Mouse (Mus musculus): ENCODE data around the gene Plekha6.

Plekha6 gene

DNA sequence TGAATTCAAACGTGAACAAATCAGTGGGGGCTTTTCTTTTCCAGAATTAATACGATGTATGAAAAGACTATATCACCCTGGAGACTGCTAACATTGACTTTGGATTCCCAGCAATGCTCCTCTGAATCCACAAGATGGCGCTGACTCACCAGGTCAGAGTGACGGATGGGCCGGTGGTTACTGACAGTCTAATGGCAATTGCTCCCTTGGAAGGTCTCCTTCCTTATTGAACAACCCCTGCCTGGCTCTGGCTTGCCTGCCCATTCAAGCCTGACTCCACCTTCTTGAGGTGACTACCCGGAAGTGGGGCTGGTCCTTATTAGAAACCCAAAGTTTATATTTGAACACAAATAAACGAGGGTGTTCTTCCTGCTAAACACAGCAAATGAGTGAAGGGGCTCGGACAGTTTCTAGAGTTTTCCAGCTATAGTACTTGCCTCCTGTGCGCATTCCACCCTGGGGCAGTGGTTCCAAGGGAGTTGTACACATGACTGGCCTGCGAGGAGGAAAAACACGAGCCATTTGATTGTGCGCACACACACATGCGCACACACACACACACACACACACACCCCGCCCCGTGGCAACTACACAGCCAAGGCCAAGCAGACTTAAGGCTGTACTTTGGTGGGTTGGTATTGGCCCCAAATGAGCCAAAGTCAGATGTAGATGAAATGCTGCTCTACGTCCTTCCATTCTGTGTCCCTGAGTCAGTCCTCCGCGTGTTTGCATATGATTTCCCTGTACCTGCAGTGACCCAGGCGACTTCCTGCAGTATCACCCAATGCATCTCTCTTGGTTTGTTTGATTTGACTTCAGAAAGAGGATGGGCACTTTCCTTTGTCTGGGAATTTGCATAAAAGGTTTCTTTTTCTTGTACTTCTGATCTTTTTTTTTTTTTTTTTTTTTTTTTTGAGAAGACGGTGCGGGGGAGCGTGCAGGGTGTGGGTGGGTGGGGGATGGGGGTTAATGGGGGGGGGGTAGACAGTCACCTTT, 17.7 kb upstream of the Plekha6 start:
- peak; percentile 88 for DNase-seq (ENCODE audit: low read depth, low spot score)

DNA sequence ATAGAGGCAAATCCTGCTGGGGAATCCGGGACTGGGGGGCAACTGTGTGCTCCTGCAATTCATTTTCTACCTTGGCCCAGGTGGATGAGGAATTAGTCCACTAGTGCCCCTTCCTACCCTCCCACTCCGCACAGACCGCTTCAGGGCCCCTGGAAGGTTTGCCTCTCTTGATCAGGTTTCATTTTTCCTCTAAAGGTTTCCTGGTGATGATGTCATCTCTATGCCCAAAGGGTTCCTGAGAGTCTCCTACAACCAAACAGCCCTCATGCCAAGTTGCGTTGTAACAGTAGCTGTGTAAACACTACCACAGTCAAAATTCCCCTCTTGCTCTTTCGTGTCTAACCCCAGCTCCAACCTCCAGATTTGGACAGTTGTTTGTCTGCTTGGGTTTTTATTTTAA, 16.7 kb upstream of the Plekha6 start:
- no peak for DNase-seq (ENCODE audit: low read depth, low spot score)

DNA sequence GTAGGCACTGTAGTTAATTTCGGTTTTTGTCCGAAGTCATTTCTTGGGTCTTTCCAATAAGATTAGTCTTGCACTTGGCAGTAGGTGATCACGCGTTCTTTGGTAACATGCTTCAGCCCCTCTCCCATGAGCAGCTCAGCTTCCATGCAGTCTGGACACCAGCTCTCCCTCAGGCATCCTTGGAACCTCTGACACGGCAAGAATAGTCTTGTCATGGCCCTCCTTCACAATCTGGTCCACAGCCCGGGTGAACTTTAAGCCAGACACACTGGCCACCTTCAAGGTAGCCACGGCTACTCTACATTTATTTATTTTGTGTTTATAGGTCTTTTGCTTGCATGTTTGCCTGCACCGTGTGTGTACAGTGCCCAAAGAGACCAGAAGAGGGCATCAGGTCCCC, 15.9 kb upstream of the Plekha6 start:
- DNase-seq (ENCODE audit: low read depth, low spot score) = no peak

DNA sequence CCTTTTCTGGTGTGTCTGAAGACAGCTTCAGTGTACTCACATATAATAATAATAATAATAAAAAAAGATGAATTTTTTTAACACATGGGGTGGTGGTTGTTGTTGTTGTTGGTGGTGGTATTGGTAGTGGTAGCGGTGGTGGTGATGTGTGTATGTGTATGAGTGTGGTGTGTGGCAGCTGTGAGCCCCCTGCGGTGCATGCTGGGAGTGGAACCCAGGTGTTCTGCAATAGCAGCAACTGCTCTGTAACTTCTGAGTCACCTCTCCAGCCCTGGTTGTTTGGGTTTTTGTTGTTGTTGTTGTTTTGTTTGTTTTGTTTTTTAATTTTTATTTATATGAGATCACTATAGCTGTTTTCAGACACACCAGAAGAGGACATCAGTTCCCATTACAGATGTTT, 13.5 kb upstream of the Plekha6 start:
- DNase-seq (ENCODE audit: low read depth, low spot score) = no peak

DNA sequence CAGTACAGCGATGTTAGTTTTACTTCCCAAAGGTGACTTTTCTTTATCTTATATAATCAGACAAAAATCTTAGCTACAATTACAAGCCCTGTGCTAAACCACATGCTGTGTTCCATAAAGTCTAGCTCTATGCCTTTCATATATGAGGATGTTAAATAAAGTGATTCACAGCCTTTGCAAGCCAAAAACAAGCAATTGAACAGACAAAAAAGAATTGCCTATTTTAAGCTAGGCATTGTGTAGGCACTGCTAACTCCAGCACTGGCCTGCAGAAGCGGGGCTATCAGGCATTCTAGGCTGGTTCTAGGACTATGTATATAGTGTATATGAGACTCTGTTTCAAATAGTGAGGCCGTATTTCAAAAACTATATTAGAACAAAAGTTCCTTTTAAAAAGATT, 11.8 kb upstream of the Plekha6 start:
- DNase-seq (ENCODE audit: low read depth, low spot score) = no peak

DNA sequence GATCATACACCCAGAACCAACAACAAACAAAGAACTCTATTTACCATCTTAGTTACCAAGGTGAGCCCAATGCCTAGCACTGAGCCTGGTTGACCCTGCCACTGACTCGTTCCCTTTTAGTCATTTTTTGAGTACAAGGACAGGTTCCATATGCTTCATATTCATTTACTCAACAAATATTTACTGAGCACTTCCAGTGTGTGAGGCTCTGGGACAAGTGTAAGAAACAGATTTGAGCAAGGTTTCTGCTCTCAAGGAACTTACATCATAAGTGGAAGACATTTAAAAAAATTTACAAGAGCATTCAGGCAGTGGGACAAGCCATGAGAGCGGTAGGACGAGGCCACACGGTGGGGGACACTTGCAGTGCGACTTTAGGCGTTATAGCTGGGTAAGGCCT, 8.7 kb upstream of the Plekha6 start:
- no peak for DNase-seq (ENCODE audit: low read depth, low spot score)

DNA sequence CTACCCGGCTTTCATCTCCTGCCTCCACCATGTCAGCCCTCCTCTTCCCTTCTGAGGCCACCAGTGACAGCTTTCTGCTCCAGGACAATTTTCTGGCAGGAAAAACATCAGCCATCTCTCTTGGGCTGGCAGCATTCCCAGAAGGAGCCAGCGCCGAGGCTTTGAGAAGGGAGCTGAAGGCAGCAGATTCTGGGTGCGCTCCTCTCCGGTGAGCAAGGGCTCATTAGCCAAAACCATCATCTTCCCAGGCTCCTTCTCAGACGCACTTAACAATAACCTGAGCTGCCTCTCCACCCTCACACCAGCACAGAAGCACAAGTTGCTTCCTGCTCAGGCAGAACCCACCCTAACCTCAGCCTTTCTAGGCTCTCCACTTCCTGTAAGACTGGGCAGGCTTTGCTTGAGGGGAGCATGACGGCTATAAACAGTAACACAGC, 4.9 kb upstream of the Plekha6 start:
- DNase-seq (ENCODE audit: low read depth, low spot score) = no peak

DNA sequence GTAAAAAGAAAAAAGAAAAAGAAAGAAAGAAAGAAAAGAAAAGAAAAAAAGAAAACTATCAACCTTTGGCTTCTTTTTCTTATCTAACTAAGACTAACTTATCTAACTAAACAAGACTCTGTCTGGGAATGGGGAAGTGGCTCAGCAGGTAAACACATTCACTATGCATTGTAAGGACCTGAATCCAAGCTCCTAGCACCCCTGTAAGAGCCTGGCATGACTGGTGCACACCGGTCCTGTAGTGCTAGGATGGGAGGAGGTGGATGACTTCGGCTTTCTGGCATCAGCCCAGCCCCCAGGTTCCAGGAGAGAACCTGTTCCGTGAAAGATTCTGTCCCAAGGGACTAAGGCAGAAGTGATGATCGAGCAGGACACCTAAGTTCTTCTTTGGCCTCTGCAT, 2.5 kb upstream of the Plekha6 start:
- no peak for DNase-seq (ENCODE audit: low read depth, low spot score)

DNA sequence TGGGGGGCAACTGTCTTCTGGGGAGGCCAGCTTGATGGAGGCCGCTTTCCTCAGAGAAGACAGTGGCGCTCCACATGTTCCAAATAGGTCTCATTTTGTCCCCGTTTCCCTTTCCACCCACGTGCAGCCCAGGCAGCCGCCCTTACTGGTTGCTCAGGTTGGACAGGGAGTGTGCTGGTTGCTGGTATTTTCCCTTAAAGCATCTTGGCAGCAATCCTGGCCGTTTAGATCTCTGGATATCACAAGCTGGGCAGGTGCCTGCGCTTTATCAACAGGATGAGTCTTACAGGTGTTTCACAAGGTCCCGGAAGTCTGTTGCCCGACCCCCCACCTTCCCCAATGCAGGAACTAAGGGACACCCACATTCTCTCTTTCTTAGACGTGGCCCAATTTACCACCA, 2.0 kb upstream of the Plekha6 start:
- no peak for DNase-seq (ENCODE audit: low read depth, low spot score)

DNA sequence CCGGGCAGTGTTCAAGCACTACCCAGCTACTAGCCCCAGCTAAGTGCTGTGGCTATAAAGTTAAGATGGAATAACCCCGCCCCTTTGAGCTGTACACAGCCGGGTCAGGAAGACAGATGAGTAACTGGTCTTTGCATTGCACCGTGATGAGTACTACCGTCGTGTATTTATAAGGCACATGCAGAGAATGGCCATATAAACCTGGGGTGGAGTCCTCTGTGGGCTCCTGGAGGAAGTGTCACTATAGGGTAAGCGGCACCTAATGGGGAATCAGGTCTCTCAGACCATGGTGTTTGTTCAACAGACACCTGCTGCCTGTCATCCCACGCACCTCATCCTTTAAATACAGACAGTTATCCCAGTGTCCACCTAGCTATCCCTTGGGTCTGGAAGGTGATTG, 1.0 kb upstream of the Plekha6 start:
- DNase-seq (ENCODE audit: low read depth, low spot score) = no peak

DNA sequence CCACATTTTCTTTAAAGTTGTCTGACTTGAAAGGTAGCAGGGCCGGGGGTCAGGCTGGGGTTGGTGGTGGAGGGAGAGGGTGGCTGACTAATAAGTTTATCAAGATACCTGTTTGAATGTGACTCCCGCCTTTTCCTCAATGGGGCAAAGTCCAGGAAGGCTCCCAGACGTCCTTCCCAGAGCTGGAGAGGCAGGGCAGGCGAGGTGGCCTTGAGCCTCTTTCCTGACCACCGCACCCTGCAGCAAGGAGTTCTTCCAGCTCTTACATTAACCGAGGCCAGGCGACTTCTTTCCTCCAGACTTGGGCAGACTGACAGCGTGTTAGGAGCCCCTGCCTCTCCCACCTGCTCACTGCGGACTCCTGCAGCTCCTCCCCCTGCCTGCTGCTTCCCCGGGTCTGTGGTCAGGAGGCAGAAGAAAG, 591 bp downstream of the Plekha6 start:
- peak; percentile 53 for DNase-seq (ENCODE audit: low read depth, low spot score)

DNA sequence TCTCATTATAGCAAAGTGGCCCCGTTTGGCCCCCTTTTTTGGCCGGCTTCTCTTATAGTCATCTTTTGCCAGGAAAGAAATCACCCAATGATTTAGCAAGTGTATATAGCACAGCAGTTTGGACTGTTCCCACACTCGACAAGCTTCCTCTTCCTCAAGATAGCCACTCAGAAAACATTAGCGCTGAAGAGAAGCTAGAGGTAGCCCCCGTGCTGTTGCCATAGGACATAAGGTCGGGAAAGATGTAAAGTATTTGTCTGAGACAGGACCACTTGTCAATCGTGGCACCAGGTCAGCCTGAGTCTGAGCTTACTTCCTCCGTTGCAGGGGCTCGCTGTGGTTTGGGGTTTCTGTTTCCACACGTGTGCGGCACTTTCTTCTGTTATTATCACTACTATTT, 1.1 kb downstream of the Plekha6 start:
- DNase-seq (ENCODE audit: low read depth, low spot score) = no peak

DNA sequence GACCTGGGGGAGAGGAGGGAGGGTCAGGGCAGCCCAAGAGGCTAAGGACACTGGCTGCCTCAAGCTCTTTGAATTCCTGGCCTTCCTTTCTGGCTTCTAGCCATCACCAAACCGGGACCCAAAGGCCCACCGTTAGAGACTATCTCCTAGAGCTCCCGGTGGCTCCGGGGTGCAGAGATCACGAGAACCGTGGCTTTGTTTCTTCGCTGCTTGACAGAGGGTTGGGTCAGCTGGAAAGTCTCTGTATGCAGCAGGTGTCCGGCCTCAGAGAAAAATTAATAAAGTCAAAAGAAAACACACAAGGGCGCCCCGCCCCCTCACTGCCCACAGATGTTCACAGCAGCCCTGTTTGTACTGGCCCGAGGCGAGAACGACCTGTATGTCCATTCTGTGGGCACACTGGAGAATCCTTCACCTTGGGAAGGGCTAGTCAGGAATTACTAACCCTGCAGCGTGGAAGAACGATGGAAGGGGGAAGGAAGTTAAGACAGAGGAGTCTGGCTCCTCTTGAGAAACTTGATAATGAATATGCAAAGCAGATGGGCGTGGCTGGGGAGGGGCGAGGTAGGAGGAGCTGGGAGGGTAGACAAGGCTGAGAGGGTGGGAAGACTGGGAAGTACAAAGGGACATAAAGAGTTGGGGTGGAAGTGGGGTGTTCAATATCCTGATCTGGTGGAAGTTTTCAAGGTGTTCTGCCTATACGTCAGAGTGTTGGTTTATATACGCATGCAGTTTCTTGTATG, 4.5 kb downstream of the Plekha6 start:
- peak; percentile 68 for DNase-seq (ENCODE audit: low read depth, low spot score)

DNA sequence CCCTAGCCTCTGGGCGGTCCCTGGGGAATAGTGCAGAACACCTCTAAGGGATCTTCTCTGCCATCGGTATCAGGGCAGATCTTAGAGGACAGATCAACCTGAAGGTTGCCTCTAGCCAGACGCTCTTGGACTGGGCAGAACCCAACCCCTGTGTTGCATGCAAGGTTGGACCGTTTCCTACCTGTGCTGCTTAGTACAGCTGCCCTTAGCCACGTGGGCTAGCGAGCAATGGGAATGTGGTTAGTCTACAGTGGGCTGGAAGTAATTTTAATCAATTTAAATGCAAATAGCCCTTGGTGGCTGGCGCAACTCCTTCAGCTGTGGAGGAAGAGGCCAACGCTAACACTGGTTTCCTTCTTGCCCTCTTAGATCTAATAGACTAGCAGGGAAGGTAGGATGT, 6.2 kb downstream of the Plekha6 start:
- no peak for DNase-seq (ENCODE audit: low read depth, low spot score)

DNA sequence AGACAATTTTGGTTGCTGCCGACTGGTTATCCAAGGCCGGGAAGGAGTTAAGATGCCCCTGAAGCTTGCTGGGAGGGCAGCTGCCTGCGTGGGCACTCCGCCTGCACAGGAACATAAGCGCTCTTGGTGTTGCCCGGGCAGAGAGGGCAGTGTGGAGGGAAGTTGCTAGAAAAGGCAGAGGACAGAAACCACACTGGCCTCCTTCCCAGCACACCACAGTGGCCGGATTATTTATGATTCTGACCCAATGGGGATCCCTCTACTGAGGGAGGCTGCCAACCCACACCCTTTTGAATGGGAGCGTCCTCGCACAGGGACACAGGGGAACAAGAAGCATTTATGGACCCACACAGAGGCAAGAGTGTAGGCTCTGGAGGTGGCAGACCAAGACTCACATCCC, 7.3 kb downstream of the Plekha6 start:
- DNase-seq (ENCODE audit: low read depth, low spot score) = no peak

DNA sequence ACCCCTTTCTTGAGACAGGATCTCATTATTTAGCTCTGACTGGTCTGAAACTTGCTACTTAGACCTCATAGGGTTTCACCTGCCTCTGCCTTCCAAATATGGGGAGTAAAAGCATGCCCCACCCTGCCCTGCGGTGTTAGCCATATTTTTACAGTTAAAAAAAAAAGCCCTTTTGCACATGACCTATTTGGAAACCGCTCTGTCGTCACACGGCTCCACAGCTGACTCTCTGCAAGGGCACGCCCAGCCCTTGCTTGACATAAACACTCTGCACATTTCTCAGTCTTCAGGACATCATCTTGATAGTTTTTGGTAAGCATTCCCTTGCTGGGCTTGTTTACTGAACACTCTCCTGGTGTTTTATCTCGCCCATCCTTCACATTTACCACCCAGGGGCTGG, 11.1 kb downstream of the Plekha6 start:
- no peak for DNase-seq (ENCODE audit: low read depth, low spot score)

DNA sequence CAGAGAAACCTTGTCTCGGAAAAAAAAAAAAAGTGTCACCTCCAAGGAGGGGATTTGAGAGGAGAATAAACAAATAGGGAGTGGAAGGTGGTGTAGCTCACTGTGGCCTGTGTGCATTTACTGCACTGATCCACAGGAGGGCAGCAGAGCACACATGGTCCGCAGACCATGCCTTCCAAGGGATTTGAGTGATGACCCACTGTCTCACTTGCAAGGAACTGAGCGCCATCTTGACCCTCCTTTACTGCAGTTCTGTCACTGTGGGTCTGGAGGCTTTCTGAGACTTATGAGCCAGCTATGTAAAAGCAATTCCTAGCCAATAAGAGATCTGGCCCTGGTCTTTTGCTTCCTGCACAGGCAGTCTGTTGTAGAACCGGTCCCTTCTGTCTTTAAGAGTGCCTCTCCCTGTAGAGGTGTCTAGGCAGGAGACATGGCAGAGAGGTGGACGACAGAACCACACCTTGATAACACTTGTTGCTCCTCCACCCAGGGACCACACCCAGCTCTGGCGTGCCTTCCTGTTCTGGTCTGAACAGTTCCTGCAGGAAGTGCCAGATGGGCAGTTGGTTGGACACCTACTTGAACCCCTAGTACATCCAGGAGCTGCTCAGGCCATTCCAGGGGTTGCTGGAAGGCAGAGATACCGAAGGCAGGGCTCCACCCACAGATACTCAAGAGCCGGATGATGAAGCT, 13.6 kb downstream of the Plekha6 start:
- peak; percentile 88 for DNase-seq (ENCODE audit: low read depth, low spot score)

DNA sequence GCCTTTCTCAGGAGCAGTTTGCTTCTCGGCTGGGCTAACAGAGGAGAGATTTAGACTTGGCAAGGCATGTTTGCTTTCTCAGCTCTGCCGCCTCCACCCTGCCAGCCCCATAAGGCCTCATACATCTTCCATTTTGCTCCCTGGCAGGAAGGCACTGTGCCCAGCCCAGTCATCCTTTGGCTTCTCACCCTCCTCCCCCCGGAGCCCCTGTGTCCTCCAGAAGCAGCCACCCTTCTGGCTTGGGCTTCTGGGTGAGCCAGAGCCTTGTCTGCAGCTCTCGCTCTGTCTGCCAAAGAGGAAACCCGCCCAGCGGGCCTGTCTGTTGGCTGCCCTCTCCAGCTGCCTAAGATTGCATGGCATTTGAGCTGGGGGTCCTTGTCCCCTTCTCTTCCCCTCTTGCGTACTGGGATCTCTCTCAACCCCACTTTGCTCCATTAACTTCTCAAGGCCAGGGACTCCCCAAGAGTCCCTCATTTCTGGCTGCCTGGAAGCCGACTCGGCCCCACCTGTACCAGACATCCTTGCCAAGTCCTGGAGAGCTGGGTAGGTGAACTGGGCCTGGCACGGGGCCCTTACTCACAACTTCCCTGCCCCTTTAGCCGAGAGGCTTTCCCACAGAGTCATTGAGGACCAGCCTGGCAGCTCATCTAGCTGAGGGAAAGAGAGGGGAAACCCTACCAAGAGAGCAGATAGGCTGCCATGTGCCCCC, 14.9 kb downstream of the Plekha6 start:
- DNase-seq (ENCODE audit: low read depth, low spot score) = no peak

DNA sequence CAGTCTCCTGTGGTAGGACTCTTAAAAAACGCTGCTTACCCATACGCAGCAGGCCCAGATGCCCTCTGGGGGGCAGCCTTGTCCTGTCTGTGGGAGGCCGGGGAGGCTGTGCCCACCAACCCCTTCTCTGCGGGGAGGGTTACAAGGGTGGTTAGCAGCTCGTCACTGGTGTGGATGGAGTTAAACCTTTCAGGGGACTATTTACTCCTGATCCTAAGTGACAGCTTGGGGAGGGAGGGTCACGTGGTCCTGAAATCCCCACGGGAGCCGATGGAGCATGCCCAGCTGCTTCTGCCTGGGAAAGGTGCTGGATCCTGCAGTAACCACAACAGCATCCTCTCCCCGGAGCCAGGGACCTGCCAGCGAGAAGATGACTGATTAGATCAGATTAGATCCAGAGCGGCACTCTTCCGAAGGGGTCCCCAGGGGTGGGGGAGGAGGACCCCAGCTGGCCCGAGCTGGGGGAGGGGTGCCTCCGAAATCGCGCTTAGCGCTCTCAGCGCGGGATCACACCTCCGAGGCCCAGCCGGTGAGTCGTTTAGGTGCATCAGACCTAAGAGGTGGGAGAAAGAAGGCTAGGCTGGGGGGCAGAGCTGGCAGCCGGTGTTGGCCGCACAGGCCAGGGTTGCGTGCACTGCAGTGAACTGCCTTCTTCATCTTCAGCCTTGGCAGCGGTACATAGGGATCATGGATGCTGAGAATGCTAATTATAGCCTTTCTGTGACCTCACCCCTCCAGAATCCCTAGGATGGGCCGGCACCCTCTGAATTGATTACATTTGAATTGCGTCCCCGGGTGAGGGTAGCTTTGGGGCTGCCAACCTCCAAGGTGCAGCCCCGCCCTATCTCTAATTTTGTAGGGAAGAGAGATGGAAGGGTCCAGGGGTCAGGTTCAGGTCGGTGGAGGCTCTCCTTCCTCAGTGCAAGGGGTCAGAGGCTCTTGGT, 17.3 kb downstream of the Plekha6 start:
- DNase-seq (ENCODE audit: low read depth, low spot score) = peak; percentile 72

DNA sequence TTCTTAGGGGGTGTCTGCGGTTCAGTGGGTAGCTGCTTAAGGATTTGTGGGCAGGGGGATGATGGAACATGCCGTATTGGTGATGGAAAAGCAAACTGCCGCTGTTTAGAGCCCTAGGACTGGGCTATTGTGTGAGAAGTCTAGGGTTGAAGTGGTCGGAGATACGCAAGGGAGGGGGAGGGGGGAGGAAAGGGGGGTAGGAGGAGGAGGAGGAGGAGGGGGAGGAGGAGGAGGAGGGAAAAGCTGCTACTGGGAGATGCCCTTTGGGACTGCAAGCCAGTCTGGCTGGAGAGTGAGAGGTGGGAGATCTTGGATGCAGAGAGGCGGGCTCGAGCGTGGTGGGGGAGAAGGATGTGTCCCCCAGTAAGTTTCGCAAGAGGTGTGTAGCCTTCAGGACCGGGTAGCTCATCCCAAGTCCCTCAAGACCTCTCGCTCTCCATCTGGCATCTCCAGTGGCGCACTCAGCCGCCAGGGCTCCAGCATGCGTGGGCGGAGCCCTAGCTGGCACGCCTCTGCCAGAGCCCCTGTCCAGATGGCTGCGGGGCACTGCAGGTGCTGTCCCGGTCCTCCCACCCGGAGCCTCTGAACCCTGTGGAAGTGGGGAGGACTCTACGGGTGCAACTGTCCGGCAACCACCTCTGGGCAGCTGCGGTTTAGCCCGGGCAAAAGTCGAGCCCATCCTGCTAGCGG, 18.2 kb downstream of the Plekha6 start:
- DNase-seq (ENCODE audit: low read depth, low spot score) = peak; percentile 59
